Mouse (Mus musculus) liver (tissue): ENCODE measurements around the gene Gm20807.
"Not testable (repeated sequence)": the region's sequence is repeated elsewhere in the genome, so short reads cannot be mapped to it uniquely, and the experiment has no call there.

Experiments used
- DNase-seq: peaks from one replicate; pipeline ENCODE4 v3.0.0-alpha.2; 2020; ENCODE audit warnings: mixed read lengths

Gene Gm20807

GRCm38 (mm10) chrY:13042591-13042990 is at the start of gene Gm20807:
TSS of gene Gm20807 (plus strand) at chrY:13042891.
- DNase-seq = not testable (repeated sequence)
